Mouse (Mus musculus): ENCODE measurements around the gene Rab5if.
"Not testable (repeated sequence)": the region's sequence is repeated elsewhere in the genome, so short reads cannot be mapped to it uniquely, and the experiment has no call there.

Gene Rab5if

DNA sequence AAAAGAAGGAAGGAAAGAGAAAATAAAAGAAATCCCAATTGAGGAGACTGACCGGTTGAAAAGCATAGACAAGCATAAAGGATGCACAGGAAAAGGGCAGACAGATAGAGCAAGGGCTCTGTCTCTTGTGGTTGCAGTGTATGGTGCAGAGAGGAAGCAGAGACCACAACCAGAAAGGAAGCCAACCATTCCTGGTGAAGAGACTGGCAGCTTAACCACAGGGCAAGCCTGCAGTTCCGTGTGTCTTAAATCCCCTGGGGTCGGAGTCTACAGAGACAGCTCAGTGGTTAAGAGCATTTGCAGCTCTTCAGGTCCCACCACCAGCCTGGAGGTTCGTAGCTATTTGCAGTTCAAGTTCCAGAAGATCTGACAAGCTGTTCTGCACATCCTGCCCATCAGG lies 55.6 kb downstream of the Rab5if start:
- Histone ChIP-seq H3K9me3 (ENCODE audit: low read length) (no peaks in the 10 kb centered on the region), H3K4me3 (replicated peaks; ENCODE audit: low read length) (no peak overlapping the region), H3K4me1 (replicated peaks; ENCODE audit: low read depth, low read length) (no peaks in the 10 kb centered on the region), H3K27me3 (ENCODE audit: insufficient read depth, low read length) (no peaks in the 10 kb centered on the region), H3K36me3 (ENCODE audit: insufficient read depth, low read length) (no peaks in the 10 kb centered on the region)
- TF ChIP-seq POU5F1 (IDR thresholded peaks at IDR 0.05; ENCODE audit: borderline replicate concordance, low read length) = no peak
- TF ChIP-seq NANOG (IDR thresholded peaks at IDR 0.05; ENCODE audit: borderline replicate concordance, low read length) = no peak
- no peak for TF ChIP-seq CTCF (conservative IDR thresholded peaks at IDR 0.05; ENCODE audit: low read length)

- H3K4me1 ChIP-seq (replicated peaks; ENCODE audit: low read depth, low read length); H3K36me3 ChIP-seq (ENCODE audit: insufficient read depth, low read length); H3K27me3 ChIP-seq (ENCODE audit: insufficient read depth, low read length); H3K4me3 ChIP-seq (replicated peaks; ENCODE audit: low read length); H3K9me3 ChIP-seq (ENCODE audit: low read length): not testable (repeated sequence)
Measured at GRCm38 (mm10) chr2:156919191-156919590, 56.3 kb downstream of the Rab5if start.

DNA sequence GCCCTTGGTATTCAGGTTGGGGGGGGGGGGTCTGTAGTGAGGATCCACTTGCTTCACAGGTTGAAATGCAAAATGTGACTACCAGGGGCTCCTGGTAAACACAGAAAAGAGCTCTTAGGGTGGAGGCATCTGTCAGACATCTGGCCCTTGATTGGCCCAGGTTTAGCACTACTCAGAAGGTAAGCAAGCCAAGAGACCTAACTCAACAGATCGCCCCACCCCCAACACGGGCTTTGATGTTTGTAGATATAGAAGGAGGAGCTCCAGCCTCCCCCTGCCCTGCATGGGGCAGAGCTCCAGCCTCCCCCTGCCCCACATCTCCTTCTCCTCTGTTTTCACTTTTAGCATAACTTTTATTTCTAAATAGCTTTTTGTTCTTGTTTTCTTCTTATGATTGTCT lies 56.9 kb downstream of the Rab5if start:
- Histone ChIP-seq H3K27me3 (ENCODE audit: insufficient read depth, low read length) (no peaks in the 10 kb centered on the region), H3K9me3 (ENCODE audit: low read length) (no peaks in the 10 kb centered on the region), H3K4me1 (replicated peaks; ENCODE audit: low read depth, low read length) (no peaks in the 10 kb centered on the region), H3K4me3 (replicated peaks; ENCODE audit: low read length) (no peak overlapping the region), H3K36me3 (ENCODE audit: insufficient read depth, low read length) (no peaks in the 10 kb centered on the region)
- no peak for TF ChIP-seq CTCF (conservative IDR thresholded peaks at IDR 0.05; ENCODE audit: low read length)

GRCm38 (mm10) chr2:156923057-156923456 lies 60.1 kb downstream of the Rab5if start:
- Histone ChIP-seq H3K9me3 (ENCODE audit: low read length) (no peaks in the 10 kb centered on the region), H3K36me3 (ENCODE audit: insufficient read depth, low read length) (peaks cover 10% of the 10 kb centered on the region), H3K27me3 (ENCODE audit: insufficient read depth, low read length) (no peaks in the 10 kb centered on the region), H3K4me1 (replicated peaks; ENCODE audit: low read depth, low read length) (no peaks in the 10 kb centered on the region), H3K4me3 (replicated peaks; ENCODE audit: low read length) (no peak overlapping the region)
- TF ChIP-seq NANOG (IDR thresholded peaks at IDR 0.05; ENCODE audit: borderline replicate concordance, low read length) = no peak
- TF ChIP-seq POU5F1 (IDR thresholded peaks at IDR 0.05; ENCODE audit: borderline replicate concordance, low read length) = no peak
- no peak for TF ChIP-seq CTCF (conservative IDR thresholded peaks at IDR 0.05; ENCODE audit: low read length)

All from E14TG2a.4 (cell line).